Mouse (Mus musculus) CH12.LX (cell line): ENCODE measurements around the gene Tyrobp. TPM values are rescaled to one million over a fixed set of nuclear protein-coding genes. Genes with fewer than 3 reads are reported as not detected.

ENCODE experiments used
- DNase-seq: peaks from one replicate; pipeline ENCODE4 v3.0.0-alpha.2; 2013; ENCODE audit errors: extremely low read depth
- H3K27ac ChIP-seq: 2 replicates; pipeline ENCODE4 v1.5.1; 2012; ENCODE audit warnings: low read depth, mild to moderate bottlenecking, control low read depth, moderate library complexity; ENCODE audit not compliant: insufficient read depth
- H3K27me3 ChIP-seq: replicated peaks from 2 replicates; pipeline ENCODE3; 2012; ENCODE audit warnings: inconsistent platforms
- H3K36me3 ChIP-seq, 2 experiments: replicated peaks in 1 of 2; 2 replicates each; pipeline versions ENCODE3 to v1.6.1; 2012; ENCODE audit warnings: inconsistent platforms in 1 of 2, low read length in 1 of 2, mild to moderate bottlenecking in 1 of 2, mixed read lengths in 1 of 2, moderate library complexity in 1 of 2; ENCODE audit not compliant: control insufficient read depth in 1 of 2, insufficient read depth in 1 of 2
- H3K4me1 ChIP-seq, 2 experiments: 2 replicates each; pipeline ENCODE4 v1.6.1; 2012; ENCODE audit warnings: inconsistent platforms in 1 of 2, moderate library complexity in 1 of 2; ENCODE audit not compliant: insufficient read depth in 2 of 2, control insufficient read depth in 1 of 2
- H3K4me2 ChIP-seq: 2 replicates; pipeline ENCODE4 v1.6.1; 2012; ENCODE audit warnings: low read depth, mild to moderate bottlenecking, control low read depth; ENCODE audit not compliant: poor library complexity, insufficient read depth, severe bottlenecking
- H3K4me3 ChIP-seq, 3 experiments: fragments of 150-350 bp in 1 of 3; sonication (generic) in 1 of 3; replicated peaks in 1 of 3; 2 replicates each; pipeline versions ENCODE3 to v1.5.1; 2011 to 2012; ENCODE audit warnings: low read depth in 2 of 3, low read length in 2 of 3, mild to moderate bottlenecking in 2 of 3, moderate library complexity in 2 of 3, control low read depth in 1 of 3, improper control_type of control experiment in 1 of 3, inconsistent platforms in 1 of 3, mixed read lengths in 1 of 3; ENCODE audit not compliant: poor library complexity in 1 of 3
- H3K79me2 ChIP-seq: replicated peaks from 2 replicates; pipeline ENCODE4 v1.6.1; 2012; ENCODE audit warnings: mild to moderate bottlenecking, moderate library complexity; ENCODE audit not compliant: control insufficient read depth, poor library complexity, insufficient read depth, severe bottlenecking; ENCODE audit errors: extremely low read depth
- H3K9ac ChIP-seq: 2 replicates; pipeline ENCODE4 v1.6.1; 2012; ENCODE audit warnings: low read depth, mild to moderate bottlenecking, control low read depth, moderate library complexity; ENCODE audit not compliant: insufficient read depth
- H3K9me3 ChIP-seq: replicated peaks from 2 replicates; pipeline ENCODE3; 2012; ENCODE audit warnings: low read length, inconsistent platforms, mixed read lengths
- BHLHE40 ChIP-seq: IDR thresholded peaks from 2 replicates; pipeline ENCODE4 v1.6.1; 2011; ENCODE audit warnings: mild to moderate bottlenecking, low read depth, low read length, improper control_type of control experiment
- CHD1 ChIP-seq: IDR thresholded peaks from 2 replicates; pipeline ENCODE4 v1.6.1; 2012; ENCODE audit warnings: low read depth, low read length, improper control_type of control experiment, inconsistent platforms
- CHD2 ChIP-seq: IDR thresholded peaks from 2 replicates; pipeline ENCODE4 v1.6.1; 2011; ENCODE audit warnings: low read length, improper control_type of control experiment
- ELF1 ChIP-seq: IDR thresholded peaks from 2 replicates; pipeline ENCODE4 v1.6.1; 2014; ENCODE audit warnings: low read depth, mild to moderate bottlenecking, inconsistent platforms, low read length, improper control_type of control experiment
- GABPA ChIP-seq: IDR thresholded peaks from 2 replicates; pipeline ENCODE4 v1.6.1; 2012; ENCODE audit warnings: low read depth, low read length, improper control_type of control experiment, inconsistent platforms; ENCODE audit not compliant: insufficient replicate concordance
- HCFC1 ChIP-seq: IDR thresholded peaks from 2 replicates; pipeline ENCODE4 v1.6.1; 2012; ENCODE audit warnings: low read depth, mild to moderate bottlenecking, inconsistent platforms, low read length, improper control_type of control experiment
- IRF4 ChIP-seq: IDR thresholded peaks from 2 replicates; pipeline ENCODE4 v1.6.1; 2014; ENCODE audit warnings: low read depth, mild to moderate bottlenecking, inconsistent platforms, low read length, improper control_type of control experiment
- JUN ChIP-seq: IDR thresholded peaks from 2 replicates; pipeline ENCODE4 v1.6.1; 2011; ENCODE audit warnings: low read depth, mild to moderate bottlenecking, low read length, improper control_type of control experiment, moderate library complexity; ENCODE audit not compliant: insufficient read depth
- JUND ChIP-seq: conservative IDR thresholded peaks from 2 replicates; pipeline ENCODE4 v1.6.1; 2011; ENCODE audit warnings: low read depth, low read length, improper control_type of control experiment
- KAT2A ChIP-seq: IDR thresholded peaks from 2 replicates; pipeline ENCODE4 v1.6.1; 2012; ENCODE audit warnings: low read length, improper control_type of control experiment, inconsistent platforms; ENCODE audit not compliant: insufficient replicate concordance
- MAFK ChIP-seq: IDR thresholded peaks from 2 replicates; pipeline ENCODE4 v1.6.1; 2011; ENCODE audit warnings: low read length, improper control_type of control experiment; ENCODE audit not compliant: insufficient replicate concordance
- MAX ChIP-seq: IDR thresholded peaks from 2 replicates; pipeline ENCODE4 v1.6.1; 2011; ENCODE audit warnings: low read length, improper control_type of control experiment
- MAZ ChIP-seq: IDR thresholded peaks from 2 replicates; pipeline ENCODE4 v1.6.1; 2012; ENCODE audit warnings: low read depth, mild to moderate bottlenecking, inconsistent platforms, low read length, improper control_type of control experiment, moderate library complexity
- MYC ChIP-seq: IDR thresholded peaks from 2 replicates; pipeline ENCODE4 v1.6.1; 2011; ENCODE audit warnings: low read depth, mild to moderate bottlenecking, improper control_type of control experiment, low read length
- NELFE ChIP-seq: IDR thresholded peaks from 2 replicates; pipeline ENCODE4 v1.6.1; 2011; ENCODE audit warnings: low read depth, low read length, improper control_type of control experiment
- NRF1 ChIP-seq: IDR thresholded peaks from 2 replicates; pipeline ENCODE4 v1.6.1; 2014; ENCODE audit warnings: low read depth, mild to moderate bottlenecking, inconsistent platforms, low read length, improper control_type of control experiment, moderate library complexity
- PAX5 ChIP-seq: IDR thresholded peaks from 2 replicates; pipeline ENCODE4 v1.6.1; 2012; ENCODE audit warnings: low read length, inconsistent platforms, mixed read lengths
- POLR2A ChIP-seq: IDR thresholded peaks from 2 replicates; pipeline ENCODE4 v1.6.1; 2011; ENCODE audit warnings: low read depth, mild to moderate bottlenecking, improper control_type of control experiment, low read length
- POLR2AphosphoS2 ChIP-seq: IDR thresholded peaks from 2 replicates; pipeline ENCODE4 v1.6.1; 2011; ENCODE audit warnings: low read depth, low read length, improper control_type of control experiment
- RAD21 ChIP-seq: IDR thresholded peaks from 2 replicates; pipeline ENCODE4 v1.6.1; 2011; ENCODE audit warnings: low read depth, mild to moderate bottlenecking, low read length, improper control_type of control experiment, moderate library complexity
- RCOR1 ChIP-seq: conservative IDR thresholded peaks from 2 replicates; pipeline ENCODE4 v1.6.1; 2012; ENCODE audit warnings: low read depth, mild to moderate bottlenecking, inconsistent platforms, low read length, improper control_type of control experiment
- SIN3A ChIP-seq: IDR thresholded peaks from 2 replicates; pipeline ENCODE4 v1.6.1; 2012; ENCODE audit warnings: low read length, improper control_type of control experiment, inconsistent platforms
- TCF12 ChIP-seq: IDR thresholded peaks from 2 replicates; pipeline ENCODE4 v1.6.1; 2014; ENCODE audit warnings: low read depth, mild to moderate bottlenecking, inconsistent platforms, low read length, improper control_type of control experiment
- UBTF ChIP-seq: IDR thresholded peaks from 2 replicates; pipeline ENCODE4 v1.6.1; 2012; ENCODE audit warnings: low read depth, mild to moderate bottlenecking, inconsistent platforms, low read length, improper control_type of control experiment, moderate library complexity
- USF1 ChIP-seq: IDR thresholded peaks from 2 replicates; pipeline ENCODE4 v1.6.1; 2014; ENCODE audit warnings: low read depth, mild to moderate bottlenecking, inconsistent platforms, low read length, improper control_type of control experiment
- ZKSCAN1 ChIP-seq: IDR thresholded peaks from 2 replicates; pipeline ENCODE4 v1.6.1; 2012; ENCODE audit warnings: low read depth, inconsistent platforms, low read length, improper control_type of control experiment, borderline replicate concordance
- ZNF384 ChIP-seq: IDR thresholded peaks from 2 replicates; pipeline ENCODE4 v1.6.1; 2012; ENCODE audit warnings: low read depth, low read length, improper control_type of control experiment, inconsistent platforms
- dilution Hi-C: fragments of 300-500 bp; cut with MboI; formaldehyde crosslinking; loops from 2 replicates; pipeline ENCODE4 v1.14.3; 2020; ENCODE audit warnings: low sequenced_read_pairs; ENCODE audit not compliant: extremely low pct_unique_long_range_greater_than_20kb, extremely low pct_ligation_motif_present
- in situ Hi-C: fragments of 300-500 bp; cut with MboI; formaldehyde crosslinking; loops from 3 replicates; pipeline ENCODE4 v1.14.3; 2019; ENCODE audit warnings: low sequenced_read_pairs, low pct_ligation_motif_present, low pct_unique_long_range_greater_than_20kb, mixed read lengths
- polyA plus RNA-seq: library from polyadenylated mRNA; unstranded; fragments of >175 nt; gene quantifications from 2 replicates; pipeline ENCODE4 v1.2.1, GENCODE M21; 2012; ENCODE audit warnings: low read depth; ENCODE audit not compliant: insufficient read length
- total RNA-seq, 2 experiments: library from RNA; depleted of rRNA; stranded (reverse); fragments of 300-350 nt in 1 of 2; fragments of >200 nt in 1 of 2; gene quantifications; 2 replicates each; pipeline ENCODE4 v1.2.3; 2012 to 2014

Tyrobp gene
- total and polyA plus RNA-seq, 3 experiments = 4.2 to 18.9 (median 13.0) TPM

DNA sequence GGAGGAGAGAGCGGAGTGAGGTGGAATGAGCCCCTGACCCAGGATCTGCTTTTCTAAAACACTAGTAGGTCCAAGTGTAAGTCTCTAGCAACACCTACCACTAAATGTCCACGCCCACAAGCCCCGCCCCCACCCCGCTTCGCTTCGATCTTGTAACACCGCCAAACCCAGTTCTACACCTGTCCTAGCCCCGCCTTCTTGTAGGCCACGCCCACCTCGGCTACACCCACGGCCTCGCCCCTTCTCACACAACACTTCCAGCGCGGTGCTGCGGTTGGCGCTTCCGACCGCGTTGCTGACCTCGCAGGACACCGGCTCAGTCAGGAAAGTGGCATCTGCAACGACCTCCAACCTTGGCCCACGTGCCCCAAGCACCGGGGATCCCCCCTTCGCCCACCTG lies 40.2 kb downstream of the Tyrobp start:
- Histone ChIP-seq H3K4me1 (peaks cover 16 to 31% of the 10 kb centered on the region in 2 experiments), H3K36me3 (no peaks in the 10 kb centered on the region), H3K9ac (no peak overlapping the region), H3K79me2 (no peaks in the 10 kb centered on the region), H3K4me3 (peak overlapping the region in 1 of 3 experiments; percentile 16), H3K27ac (no peak overlapping the region), H3K4me2 (peak overlapping the region; percentile 70), H3K9me3 (no peaks in the 10 kb centered on the region), H3K27me3 (peaks cover 87% of the 10 kb centered on the region)
- dilution Hi-C loops (no loop called here), in situ Hi-C loops (no loop called here)
- peak; percentile 61 for DNase-seq
- TF ChIP-seq JUND (no peak), SIN3A (0 out of 2 replicates have a peak, but pooled peaks have one; percentile 36), UBTF (no peak), NRF1 (no peak), TCF12 (no peak), MAX (0 out of 2 replicates have a peak, but pooled peaks have one; percentile 25), KAT2A (no peak), MAFK (no peak), GABPA (no peak), IRF4 (no peak), HCFC1 (no peak), POLR2A (no peak), CHD1 (no peak), CHD2 (no peak), RAD21 (no peak), ZKSCAN1 (no peak), USF1 (no peak), NELFE (no peak), BHLHE40 (peak; percentile 65), PAX5 (no peak), MYC (no peak), JUN (no peak)

GRCm38 (mm10) chr7:30454259-30454658 lies 40.7 kb downstream of the Tyrobp start:
- H3K9ac ChIP-seq = no peak overlapping the region
- H3K4me2 ChIP-seq = peak overlapping the region; percentile 70
- TF ChIP-seq TCF12 (no peak), RCOR1 (no peak), BHLHE40 (no peak), POLR2A (no peak), POLR2AphosphoS2 (no peak), KAT2A (no peak), MAZ (no peak), ELF1 (no peak), HCFC1 (no peak), SIN3A (no peak), GABPA (no peak), UBTF (no peak), MYC (no peak), ZNF384 (no peak)
- H3K4me3 ChIP-seq = no peak overlapping the region
- DNase-seq = no peak
- H3K27ac ChIP-seq = no peak overlapping the region
- H3K27me3 ChIP-seq = peaks cover 90% of the 10 kb centered on the region
- peaks cover 16 to 31% of the 10 kb centered on the region in 2 experiments for H3K4me1 ChIP-seq
- no peaks in the 10 kb centered on the region for H3K36me3 ChIP-seq
- dilution Hi-C loops = no loop called here
- in situ Hi-C loops = no loop called here
- H3K9me3 ChIP-seq = no peaks in the 10 kb centered on the region
- no peaks in the 10 kb centered on the region for H3K79me2 ChIP-seq
